Mouse (Mus musculus): Measurements from ENCODE around the gene Lrrc47.

The Lrrc47 gene

GRCm38 (mm10) chr4:154022407-154022806 is 10.9 kb downstream of the Lrrc47 start:
- ATAC-seq (ENCODE audit: insufficient number of reproducible peaks, low FRiP score, low TSS enrichment) = no peak

GRCm38 (mm10) chr4:154022844-154023243 is 11.3 kb downstream of the Lrrc47 start:
- ATAC-seq (ENCODE audit: insufficient number of reproducible peaks, low FRiP score, low TSS enrichment) = no peak

- no peak for ATAC-seq (ENCODE audit: insufficient number of reproducible peaks, low FRiP score, low TSS enrichment)
Observed at GRCm38 (mm10) chr4:154023754-154024601, 12.4 kb downstream of the Lrrc47 start.

GRCm38 (mm10) chr4:154024729-154025521 is 13.4 kb downstream of the Lrrc47 start:
- no peak for ATAC-seq (ENCODE audit: insufficient number of reproducible peaks, low FRiP score, low TSS enrichment)

- peak; percentile 50; the same call in 1 of the 2 replicates for ATAC-seq (ENCODE audit: insufficient number of reproducible peaks, low FRiP score, low TSS enrichment)
Observed at GRCm38 (mm10) chr4:154025641-154026440, 14.3 kb downstream of the Lrrc47 start, which contains the start of gene Smim1. Smim1 (minus strand) TSS chr4:154026230.

GRCm38 (mm10) chr4:154026441-154026761 is 14.9 kb downstream of the Lrrc47 start:
- ATAC-seq (ENCODE audit: insufficient number of reproducible peaks, low FRiP score, low TSS enrichment) = no peak

- ATAC-seq (ENCODE audit: insufficient number of reproducible peaks, low FRiP score, low TSS enrichment) = no peak
Observed at GRCm38 (mm10) chr4:154028066-154028465, 16.5 kb downstream of the Lrrc47 start.

GRCm38 (mm10) chr4:154028646-154029045 is 17.1 kb downstream of the Lrrc47 start:
- ATAC-seq (ENCODE audit: insufficient number of reproducible peaks, low FRiP score, low TSS enrichment) = no peak

GRCm38 (mm10) chr4:154037123-154037522 is 25.6 kb downstream of the Lrrc47 start:
- no peak for ATAC-seq (ENCODE audit: insufficient number of reproducible peaks, low FRiP score, low TSS enrichment)

GRCm38 (mm10) chr4:154042577-154042976 is 31.0 kb downstream of the Lrrc47 start, which contains the start of gene Ccdc27:
Ccdc27 (minus strand) TSS chr4:154042677.
- ATAC-seq (ENCODE audit: insufficient number of reproducible peaks, low FRiP score, low TSS enrichment) = no peak

GRCm38 (mm10) chr4:154045837-154046236 is 34.3 kb downstream of the Lrrc47 start:
- ATAC-seq (ENCODE audit: insufficient number of reproducible peaks, low FRiP score, low TSS enrichment) = no peak

- ATAC-seq (ENCODE audit: insufficient number of reproducible peaks, low FRiP score, low TSS enrichment) = no peak
Observed at GRCm38 (mm10) chr4:154051401-154051800, 39.9 kb downstream of the Lrrc47 start.

GRCm38 (mm10) chr4:154053065-154053464 is 41.5 kb downstream of the Lrrc47 start:
- ATAC-seq (ENCODE audit: insufficient number of reproducible peaks, low FRiP score, low TSS enrichment) = no peak

- ATAC-seq (ENCODE audit: insufficient number of reproducible peaks, low FRiP score, low TSS enrichment) = no peak
Observed at GRCm38 (mm10) chr4:154055482-154055881, 44.0 kb downstream of the Lrrc47 start.

- ATAC-seq (ENCODE audit: insufficient number of reproducible peaks, low FRiP score, low TSS enrichment) = no peak
Observed at GRCm38 (mm10) chr4:154056046-154056445, 44.5 kb downstream of the Lrrc47 start.

- ATAC-seq (ENCODE audit: insufficient number of reproducible peaks, low FRiP score, low TSS enrichment) = no peak
Observed at GRCm38 (mm10) chr4:154056661-154057060, 45.1 kb downstream of the Lrrc47 start.

GRCm38 (mm10) chr4:154057696-154058095 is 46.2 kb downstream of the Lrrc47 start:
- ATAC-seq (ENCODE audit: insufficient number of reproducible peaks, low FRiP score, low TSS enrichment) = no peak

- 0 out of 2 replicates have a peak, but pooled peaks have one; percentile 29 for ATAC-seq (ENCODE audit: insufficient number of reproducible peaks, low FRiP score, low TSS enrichment)
Observed at GRCm38 (mm10) chr4:154064827-154065773, 53.6 kb downstream of the Lrrc47 start.

- no peak for ATAC-seq (ENCODE audit: insufficient number of reproducible peaks, low FRiP score, low TSS enrichment)
Observed at GRCm38 (mm10) chr4:154070896-154071295, 59.4 kb downstream of the Lrrc47 start.
